Mouse (Mus musculus): ENCODE measurements around the gene Wdr5b.

Gene Wdr5b

DNA sequence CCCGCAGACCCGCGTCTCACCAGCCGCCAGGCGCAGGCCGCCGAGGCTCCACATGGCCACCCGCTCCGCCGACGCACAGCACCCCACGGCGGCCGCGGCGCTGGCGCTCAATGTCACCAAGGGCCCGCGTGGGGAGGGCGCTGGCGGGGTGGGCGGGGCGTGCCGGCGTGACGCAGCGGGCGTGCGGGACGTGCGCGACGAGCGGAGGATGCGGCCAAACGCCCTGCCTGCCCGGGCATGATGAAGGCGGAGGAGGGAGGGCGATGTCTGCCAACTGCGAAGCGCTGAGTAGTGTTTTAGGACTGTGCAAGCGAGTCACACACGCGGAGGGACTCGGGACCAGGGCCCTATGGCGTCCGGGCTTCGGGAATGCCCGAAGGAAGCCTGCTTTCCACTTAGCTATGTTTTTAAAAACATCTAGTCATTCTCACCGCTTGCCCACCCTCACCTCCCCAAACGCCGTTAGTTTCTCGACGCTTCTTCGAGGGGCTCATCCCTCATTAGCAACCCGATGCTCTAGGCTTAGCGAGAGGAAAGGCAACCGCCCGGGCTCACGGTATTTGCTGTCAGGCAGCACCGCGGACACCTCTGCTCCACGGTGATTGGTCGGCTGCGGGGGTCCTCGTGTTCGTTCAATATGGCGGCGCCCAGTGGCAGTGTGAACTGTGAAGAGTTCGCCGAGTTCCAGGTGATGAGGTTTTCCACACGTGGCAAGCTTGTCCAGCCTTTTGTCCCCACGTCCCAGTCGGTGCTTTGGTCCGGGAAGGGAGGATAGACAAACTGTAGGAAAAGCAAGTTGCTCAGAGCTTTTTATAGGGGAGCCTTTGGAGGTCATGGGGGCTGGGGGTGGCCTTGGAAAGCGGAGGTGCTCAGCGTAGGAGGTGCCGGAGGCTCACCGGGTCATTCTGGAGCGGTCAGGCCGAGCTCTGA lies 30.7 kb downstream of the Wdr5b start, which contains the start of the genes Fam162a and Ccdc58:
Gene Fam162a, minus strand, starts transcription at position 145 of the 930 bp plus-strand sequence.
Gene Ccdc58, plus strand, starts transcription at position 236 of the 930 bp plus-strand sequence.
- peak; percentile 94 to 96 for DNase-seq

DNA sequence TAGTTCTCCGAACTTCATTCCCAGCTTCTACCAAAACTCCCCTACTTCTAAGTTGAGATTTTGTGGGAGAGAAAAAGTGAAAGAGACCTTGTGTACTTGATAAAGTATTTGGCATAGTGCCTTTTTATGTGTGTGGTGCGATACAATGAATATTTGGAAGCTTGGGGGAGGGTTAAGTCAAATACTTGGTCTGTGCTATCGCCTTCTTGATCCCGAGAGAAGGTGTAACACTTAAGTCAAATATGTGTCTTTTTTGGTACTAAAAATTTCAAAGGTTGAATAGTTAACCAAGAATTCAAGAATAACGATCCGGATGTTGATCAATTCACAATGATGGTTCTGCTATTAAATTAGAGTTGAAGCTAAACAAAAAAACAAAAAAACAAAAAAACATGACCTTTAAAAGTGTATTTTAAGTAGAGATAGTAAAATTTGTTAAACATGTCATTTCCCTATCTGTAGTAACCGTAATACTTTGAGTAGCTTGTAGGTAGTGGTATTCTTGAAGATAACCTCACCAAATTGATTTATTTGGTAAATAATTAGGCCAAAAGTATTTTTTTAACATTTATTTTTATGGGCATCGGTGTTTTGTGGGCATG lies 31.5 kb downstream of the Wdr5b start:
- DNase-seq, result no peak

DNA sequence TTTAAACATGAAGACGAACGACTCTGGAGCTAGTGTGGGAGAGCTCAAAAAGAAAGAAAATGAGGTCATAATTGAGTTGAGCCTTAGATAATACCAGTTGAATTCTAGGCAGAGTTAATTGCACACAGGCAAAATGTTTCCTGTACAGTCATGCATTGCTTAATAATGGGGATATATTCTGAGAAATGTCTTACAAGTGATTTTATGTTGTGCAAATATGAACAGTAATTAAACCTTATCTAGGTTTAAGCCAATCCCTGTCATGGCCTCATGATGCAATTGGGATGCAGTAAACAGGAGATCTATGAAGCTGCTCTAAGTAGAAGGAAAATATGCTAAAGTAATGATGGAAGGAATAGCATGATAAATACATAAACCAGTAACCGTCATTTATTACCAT lies 33.8 kb downstream of the Wdr5b start:
- DNase-seq, result no peak

DNA sequence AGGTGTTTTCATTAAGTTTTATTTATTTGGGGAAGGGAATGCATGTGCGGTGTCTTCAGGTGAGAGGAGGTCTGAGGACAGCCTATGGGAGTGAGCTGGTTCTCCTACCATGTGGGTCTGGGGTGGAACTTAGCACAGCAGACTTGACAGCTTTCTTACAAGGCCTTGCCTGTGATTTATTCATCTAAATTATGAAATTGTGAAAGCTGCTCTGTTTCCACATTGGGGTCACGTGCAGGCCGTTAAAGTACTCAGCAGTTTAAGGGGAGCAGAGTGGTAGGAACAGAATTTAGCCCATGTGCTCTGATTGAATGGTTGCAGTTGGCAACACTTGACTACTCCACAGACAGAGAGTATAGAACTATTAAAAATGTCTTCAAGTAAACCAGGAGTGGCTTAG lies 38.9 kb downstream of the Wdr5b start:
- no peak for DNase-seq

DNA sequence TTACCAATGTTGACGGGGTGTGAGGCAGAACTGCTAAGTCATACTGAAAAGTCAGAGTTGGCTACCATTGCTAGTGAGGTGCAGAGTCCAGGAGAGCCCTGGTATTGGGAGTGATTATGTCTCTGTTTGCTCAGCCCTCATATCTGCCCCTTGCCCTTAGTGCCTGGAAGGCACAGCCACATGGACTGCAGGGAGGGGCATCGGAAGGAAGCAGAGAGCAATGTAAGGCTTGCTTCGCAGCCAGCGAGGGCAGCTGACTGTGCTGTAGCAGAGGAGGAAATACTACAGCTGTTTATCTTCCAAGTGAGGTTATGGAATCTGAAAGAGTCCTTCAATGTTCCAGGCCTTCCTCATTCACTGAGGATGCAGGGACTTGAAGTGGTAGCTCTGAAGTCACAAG lies 46.9 kb downstream of the Wdr5b start:
- peak; percentile 16 to 32 for DNase-seq

DNA sequence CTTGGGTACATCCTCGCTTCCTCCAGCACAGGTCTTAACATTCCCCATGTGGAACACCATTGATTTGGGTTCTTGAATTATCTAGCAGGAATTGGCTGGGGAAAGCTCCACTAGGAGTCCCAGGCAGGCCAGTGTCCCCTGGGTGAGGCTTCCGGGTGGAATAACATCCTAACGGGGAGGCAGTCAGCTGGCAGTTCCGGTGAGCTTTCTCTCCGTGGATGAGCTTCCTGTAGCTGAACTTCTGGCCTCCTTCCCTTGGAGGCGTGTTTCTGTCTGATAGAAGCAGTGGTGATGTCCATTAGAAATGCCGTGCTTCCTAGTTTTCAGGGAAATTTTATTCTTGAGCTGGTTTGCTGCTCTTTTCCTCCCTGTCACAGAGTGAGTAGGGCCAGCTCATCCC lies 48.1 kb downstream of the Wdr5b start:
- DNase-seq, result peak in 1 of 2 experiments; percentile 31

DNA sequence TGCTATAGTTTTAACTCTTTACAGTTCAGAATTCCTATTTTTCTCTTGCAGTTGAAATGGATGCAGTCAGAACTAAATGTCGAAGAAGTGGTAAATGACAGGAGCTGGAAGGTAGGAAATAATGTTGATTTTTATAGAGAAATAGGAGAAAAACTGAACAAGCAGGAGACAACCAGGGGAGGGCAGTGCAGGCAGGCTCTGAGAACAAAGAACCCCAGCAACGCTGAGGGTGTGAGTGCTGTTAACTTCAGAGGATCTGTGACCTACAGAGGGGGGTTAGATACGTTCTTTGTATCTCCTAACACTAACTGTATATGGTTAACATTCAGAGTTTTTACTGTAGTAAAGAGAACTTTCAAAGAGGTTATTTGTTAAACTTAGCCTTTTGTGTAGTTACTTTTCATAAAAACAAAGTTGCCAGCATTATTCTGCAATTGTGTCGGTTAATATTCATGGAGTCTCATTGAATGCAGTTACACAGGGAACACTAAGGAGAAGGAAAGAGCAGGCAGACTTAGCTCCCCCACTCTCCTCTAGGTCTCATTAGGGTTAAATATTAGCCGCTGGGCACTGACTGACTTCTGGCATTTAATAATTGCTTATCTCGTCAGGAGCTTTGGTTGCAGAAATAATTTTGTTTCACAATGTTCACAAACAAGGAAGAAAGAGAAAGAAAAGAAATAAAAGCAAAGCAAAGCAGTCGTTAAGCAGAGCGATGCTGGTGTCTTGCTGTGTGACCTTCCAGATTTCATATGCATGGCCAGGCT lies 49.0 kb downstream of the Wdr5b start:
- peak; percentile 32 to 33 for DNase-seq

DNA sequence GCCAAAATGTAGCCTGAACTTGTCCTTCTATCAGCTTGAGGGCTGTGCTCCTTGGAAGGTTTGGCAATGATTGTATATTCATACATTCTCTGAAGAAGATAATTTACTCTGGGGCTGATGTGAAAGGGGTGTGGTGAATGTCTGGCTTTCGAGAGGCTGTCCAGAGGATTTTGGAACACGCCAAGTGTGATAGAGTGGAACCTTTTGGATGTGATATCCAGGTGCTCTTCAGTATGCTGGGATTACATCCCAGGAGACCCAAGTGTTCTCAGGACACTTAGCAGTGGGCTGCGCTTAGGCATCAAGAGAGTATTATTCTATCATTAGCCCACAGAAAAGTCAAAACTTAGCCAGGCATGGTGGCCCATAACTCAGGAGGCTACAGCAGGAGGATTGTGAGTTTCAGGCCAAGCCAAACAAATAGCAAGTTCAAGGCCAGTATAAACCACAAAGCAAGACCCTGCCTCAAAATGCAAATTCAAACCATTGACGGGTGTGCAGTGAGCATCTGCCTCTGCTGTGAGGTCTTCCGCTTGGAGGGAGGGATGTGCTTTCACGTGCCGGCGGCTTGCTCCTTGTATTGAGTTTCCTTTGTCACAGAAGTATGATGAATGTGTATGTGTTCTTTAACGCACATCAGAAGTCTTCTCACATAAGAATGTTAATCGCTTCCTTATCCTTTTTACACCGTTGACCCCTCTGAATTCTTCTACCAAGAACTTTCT lies 50.0 kb downstream of the Wdr5b start:
- no peak for DNase-seq
